Mouse (Mus musculus): ENCODE results near the gene Mgme1. TPM values are rescaled to one million over a fixed set of nuclear protein-coding genes. Genes with fewer than 3 reads are reported as not detected.

The Mgme1 gene
- total and polyA plus RNA-seq, 2 experiments from 2014 or later = 4.3 to 5.6 TPM

DNA sequence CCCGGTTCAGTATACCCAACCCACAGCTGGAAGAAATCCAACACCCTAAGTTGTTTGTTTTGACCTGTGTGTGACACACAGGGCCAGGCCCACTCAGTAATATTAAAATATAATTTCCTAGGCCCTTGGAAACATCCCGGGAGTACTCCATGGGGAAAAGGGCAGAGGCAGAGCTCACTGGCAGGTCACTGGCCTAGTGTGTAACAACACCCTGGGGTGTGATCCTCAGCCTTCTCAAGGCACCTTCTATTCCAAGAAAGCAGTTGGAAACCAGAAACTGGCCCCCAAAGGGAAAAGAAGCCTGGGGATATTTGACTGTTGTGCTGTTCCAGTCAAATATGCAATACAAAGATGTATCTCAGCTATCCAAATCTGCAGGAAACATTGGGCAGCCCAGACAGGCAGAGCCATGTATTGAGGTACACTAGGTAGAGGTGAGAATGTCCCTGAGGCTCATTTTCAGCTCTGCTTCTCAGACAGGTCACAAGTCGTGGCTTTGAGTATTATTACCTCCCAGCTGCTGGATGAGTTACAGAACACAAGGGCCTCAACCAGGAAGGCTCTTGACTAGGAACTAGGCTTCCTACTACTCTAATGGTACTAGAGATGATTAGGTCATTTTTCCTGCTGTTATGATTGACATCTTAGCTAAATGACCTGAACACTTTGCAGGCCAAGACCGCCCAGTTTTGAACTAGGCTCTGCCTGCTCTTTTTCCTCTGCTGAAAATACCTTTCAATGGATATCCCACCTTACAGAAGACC, 21.7 kb upstream of the Mgme1 start:
- H3K4me2 ChIP-seq (ENCODE audit: low read depth, low read length, poor library complexity, severe bottlenecking) = no peak overlapping the region
- no peaks in the 10 kb centered on the region for H3K9me3 ChIP-seq (ENCODE audit: low read length)
- peaks cover 27% of the 10 kb centered on the region for H3K36me3 ChIP-seq (ENCODE audit: insufficient read depth, low read length)
- DNase-seq (ENCODE audit: low spot score) (no peak), ATAC-seq (ENCODE audit: low FRiP score) (no peak)
- TF ChIP-seq CTCF (IDR thresholded peaks at IDR 0.05) = no peak
- 52% methylated on average over 3 of the region's 4 CpGs for WGBS
- no peak overlapping the region for H3K9ac ChIP-seq (replicated peaks; ENCODE audit: low read length, poor library complexity, severe bottlenecking)
- H3K4me1 ChIP-seq (ENCODE audit: insufficient read depth, low read length) = no peaks in the 10 kb centered on the region
- no peaks in the 10 kb centered on the region for H3K27me3 ChIP-seq (ENCODE audit: insufficient read depth, low read length)
- no peak overlapping the region for H3K27ac ChIP-seq (ENCODE audit: low read depth, low read length)
- no peak overlapping the region for H3K4me3 ChIP-seq (ENCODE audit: low read depth, low read length)

DNA sequence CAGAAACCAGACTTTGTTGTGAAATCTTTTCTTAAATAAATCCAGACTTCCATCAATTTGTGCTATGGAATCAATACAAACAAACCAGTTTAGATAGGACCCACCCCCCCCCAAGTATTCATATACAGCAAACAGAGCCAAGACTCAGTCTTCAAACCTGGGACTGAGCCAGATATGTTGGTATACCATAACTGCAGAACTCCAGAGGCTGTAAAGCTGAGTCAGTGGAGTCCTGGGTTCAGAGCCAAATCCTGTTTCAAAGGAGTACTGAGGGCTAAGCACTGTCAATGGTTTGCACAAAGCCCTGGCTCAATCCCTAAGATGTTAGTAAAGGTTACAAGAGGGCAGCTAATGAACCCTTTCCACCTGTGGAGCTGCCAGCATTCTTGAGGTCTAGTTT, 20.4 kb upstream of the Mgme1 start:
- Histone ChIP-seq H3K9ac (replicated peaks; ENCODE audit: low read length, poor library complexity, severe bottlenecking) (no peak overlapping the region), H3K27me3 (ENCODE audit: insufficient read depth, low read length) (no peaks in the 10 kb centered on the region), H3K4me3 (ENCODE audit: low read depth, low read length) (no peak overlapping the region), H3K9me3 (ENCODE audit: low read length) (no peaks in the 10 kb centered on the region), H3K36me3 (ENCODE audit: insufficient read depth, low read length) (peaks cover 37% of the 10 kb centered on the region), H3K4me1 (ENCODE audit: insufficient read depth, low read length) (no peaks in the 10 kb centered on the region), H3K4me2 (ENCODE audit: low read depth, low read length, poor library complexity, severe bottlenecking) (no peak overlapping the region), H3K27ac (ENCODE audit: low read depth, low read length) (no peak overlapping the region)
- TF ChIP-seq CTCF (IDR thresholded peaks at IDR 0.05) = no peak
- ATAC-seq (ENCODE audit: low FRiP score) = no peak
- no peak for DNase-seq (ENCODE audit: low spot score)

DNA sequence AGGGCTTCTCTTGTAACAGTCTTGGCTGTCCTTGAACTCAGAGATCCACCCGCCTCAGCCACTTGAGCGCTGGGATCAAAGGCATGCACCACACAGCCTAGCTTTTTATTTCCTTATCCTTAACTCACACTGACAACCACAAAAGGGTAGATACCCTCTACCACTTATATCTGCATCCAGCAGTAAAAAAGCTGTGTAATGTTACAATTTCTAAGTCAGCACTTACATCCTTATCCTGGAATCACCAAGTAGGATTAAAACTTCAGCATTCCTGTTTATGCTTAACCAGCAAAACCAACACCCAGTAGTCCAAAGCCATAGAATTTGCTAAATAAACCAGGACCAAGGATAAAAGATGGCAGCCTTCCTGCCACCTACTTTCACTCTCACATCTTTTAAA, 7.6 kb upstream of the Mgme1 start:
- ATAC-seq (ENCODE audit: low FRiP score) (no peak), DNase-seq (ENCODE audit: low spot score) (no peak)
- no peaks in the 10 kb centered on the region for H3K9me3 ChIP-seq (ENCODE audit: low read length)
- 89% methylated on average over 2 of the region's 2 CpGs for WGBS
- H3K27ac ChIP-seq (ENCODE audit: low read depth, low read length) = no peak overlapping the region
- no peaks in the 10 kb centered on the region for H3K27me3 ChIP-seq (ENCODE audit: insufficient read depth, low read length)
- TF ChIP-seq CTCF (IDR thresholded peaks at IDR 0.05) = no peak
- H3K36me3 ChIP-seq (ENCODE audit: insufficient read depth, low read length) = peaks cover 13% of the 10 kb centered on the region
- H3K4me1 ChIP-seq (ENCODE audit: insufficient read depth, low read length) = no peaks in the 10 kb centered on the region
- H3K4me3 ChIP-seq (ENCODE audit: low read depth, low read length) = no peak overlapping the region
- H3K9ac ChIP-seq (replicated peaks; ENCODE audit: low read length, poor library complexity, severe bottlenecking) = no peak overlapping the region
- H3K4me2 ChIP-seq (ENCODE audit: low read depth, low read length, poor library complexity, severe bottlenecking) = no peak overlapping the region

DNA sequence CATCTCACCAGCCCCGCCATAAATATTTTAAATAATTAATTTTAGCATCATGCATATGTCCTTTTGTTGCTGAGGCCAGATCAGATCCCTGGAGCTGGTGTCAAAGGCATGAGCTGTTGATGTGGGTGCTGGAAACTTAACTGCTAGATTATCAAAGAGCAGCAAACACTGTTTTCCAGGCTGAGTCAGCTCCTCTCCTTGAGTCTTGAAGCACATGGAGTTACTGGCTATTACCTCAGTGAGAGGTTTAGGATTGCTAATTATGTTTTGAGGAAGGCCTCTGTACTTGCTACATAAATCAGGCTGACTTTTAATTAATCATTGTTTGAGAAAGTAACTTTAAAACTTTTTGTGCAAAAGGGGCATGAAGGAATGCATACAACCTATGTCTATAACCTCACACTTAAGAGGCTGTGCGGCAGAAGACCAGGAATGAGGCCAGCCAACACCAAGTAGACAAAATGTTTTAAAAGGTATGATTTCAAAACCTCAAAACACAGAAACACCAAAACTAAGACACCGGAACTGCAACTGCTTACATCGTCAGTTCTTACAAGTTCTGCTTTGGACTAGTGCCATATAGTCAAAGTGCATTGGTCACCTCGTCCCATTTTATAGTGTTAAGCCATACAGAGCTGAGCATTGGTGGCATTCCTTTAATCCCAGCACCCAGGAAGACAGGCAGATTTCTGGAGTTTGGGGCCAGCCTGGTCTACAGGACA, 5.9 kb upstream of the Mgme1 start:
- no peaks in the 10 kb centered on the region for H3K36me3 ChIP-seq (ENCODE audit: insufficient read depth, low read length)
- H3K9me3 ChIP-seq (ENCODE audit: low read length) = no peaks in the 10 kb centered on the region
- H3K4me1 ChIP-seq (ENCODE audit: insufficient read depth, low read length) = peaks cover 8% of the 10 kb centered on the region; the same call in 1 of the 2 replicates
- no peak overlapping the region for H3K4me2 ChIP-seq (ENCODE audit: low read depth, low read length, poor library complexity, severe bottlenecking)
- WGBS = 77% methylated on average over 5 of the region's 5 CpGs
- no peak for ATAC-seq (ENCODE audit: low FRiP score)
- no peaks in the 10 kb centered on the region for H3K27me3 ChIP-seq (ENCODE audit: insufficient read depth, low read length)
- H3K4me3 ChIP-seq (ENCODE audit: low read depth, low read length) = no peak overlapping the region
- TF ChIP-seq CTCF (IDR thresholded peaks at IDR 0.05) = no peak
- no peak overlapping the region for H3K9ac ChIP-seq (replicated peaks; ENCODE audit: low read length, poor library complexity, severe bottlenecking)
- no peak overlapping the region for H3K27ac ChIP-seq (ENCODE audit: low read depth, low read length)
- no peak for DNase-seq (ENCODE audit: low spot score)

DNA sequence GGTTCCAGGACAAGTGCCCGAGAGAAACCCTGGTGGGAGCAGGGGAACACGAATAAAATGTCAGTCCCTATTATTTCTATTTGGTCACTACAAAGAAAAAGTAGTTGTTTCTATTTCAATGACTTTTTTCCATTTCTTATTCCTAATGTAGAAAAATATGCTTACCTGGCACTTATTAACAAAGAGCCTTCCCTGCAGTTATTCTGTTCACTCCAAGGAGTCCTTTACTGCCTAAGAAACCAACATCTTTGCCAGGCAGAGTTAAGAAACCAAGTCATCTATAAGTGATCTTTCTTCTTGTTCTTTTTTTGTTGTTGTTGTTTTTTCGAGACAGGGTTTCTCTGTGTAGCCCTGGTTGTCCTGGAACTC, 5.4 kb upstream of the Mgme1 start:
- 78% methylated on average over 3 of the region's 3 CpGs for WGBS

More for the DNA sequence above, 5.4 kb upstream of the Mgme1 start:
- no peak for ATAC-seq (ENCODE audit: low FRiP score)
- Histone ChIP-seq H3K4me2 (ENCODE audit: low read depth, low read length, poor library complexity, severe bottlenecking) (no peak overlapping the region), H3K9me3 (ENCODE audit: low read length) (no peaks in the 10 kb centered on the region), H3K27me3 (ENCODE audit: insufficient read depth, low read length) (no peaks in the 10 kb centered on the region), H3K4me1 (ENCODE audit: insufficient read depth, low read length) (peaks cover 8% of the 10 kb centered on the region; the same call in 1 of the 2 replicates), H3K27ac (ENCODE audit: low read depth, low read length) (no peak overlapping the region), H3K4me3 (ENCODE audit: low read depth, low read length) (no peak overlapping the region), H3K36me3 (ENCODE audit: insufficient read depth, low read length) (no peaks in the 10 kb centered on the region), H3K9ac (replicated peaks; ENCODE audit: low read length, poor library complexity, severe bottlenecking) (no peak overlapping the region)
- no peak for DNase-seq (ENCODE audit: low spot score)
- TF ChIP-seq CTCF (IDR thresholded peaks at IDR 0.05) = no peak
